In the genomic region with DNA sequence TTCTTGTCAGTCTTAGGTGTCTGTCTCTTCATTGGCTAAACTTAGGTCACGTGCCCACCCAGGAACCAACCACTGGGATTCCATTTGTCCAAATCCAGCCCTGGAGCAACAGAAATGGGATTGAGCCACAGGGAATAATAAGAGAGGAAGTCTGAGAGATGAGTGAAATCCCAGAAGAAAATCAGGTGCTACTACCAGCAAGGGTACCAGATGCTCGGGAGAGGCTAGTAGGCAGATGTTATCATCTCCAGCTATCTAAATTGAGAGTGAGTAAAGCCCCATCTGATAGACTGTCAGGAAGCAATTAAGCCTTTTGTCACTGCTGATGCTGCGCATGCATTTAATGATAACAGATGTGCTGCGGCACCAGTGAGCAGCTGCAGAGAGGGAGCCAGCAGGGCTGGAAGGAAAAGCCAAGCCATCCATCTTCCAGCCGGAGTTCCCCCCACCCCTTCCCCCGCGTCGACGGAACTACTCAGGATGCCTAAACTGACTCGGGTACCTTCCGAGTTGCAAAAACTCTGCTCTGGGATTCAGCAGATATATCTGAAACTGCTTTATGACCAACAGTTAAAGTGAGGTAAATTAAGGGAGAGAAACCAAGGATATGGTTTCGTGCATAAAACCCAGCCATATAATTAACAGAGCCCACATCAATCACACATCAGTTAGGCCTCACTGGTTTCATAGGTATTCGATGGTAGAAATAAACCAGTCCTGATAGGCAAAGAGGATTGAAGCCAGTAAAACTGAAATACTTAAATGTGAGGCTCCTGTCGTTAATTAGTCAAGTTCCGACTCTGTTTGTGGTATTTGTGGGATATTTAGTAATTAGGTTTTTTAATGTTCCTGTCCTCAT, we compare ENCODE assay signal across 9 mouse cellular contexts. TPM values are rescaled to one million over a fixed set of nuclear protein-coding genes. Genes with fewer than 3 reads are reported as not detected.
DNase-seq lines count a peak whose midpoint lies in the region; ATAC-seq lines count a peak whose summit lies in the region.
"Had no signal": no experiment of that assay in that cellular context is flagged by ENCODE, and none has a peak within 500 bp of the region (broad histone marks: within the 10 kb centered on the region; RNA-seq: fewer than 3 reads in every experiment).

No protein-coding gene starts in this region.

- H3K36me3 ChIP-seq in hindbrain, embryonic 12.5 days = no peaks in the 10 kb centered on the region
- no peaks in the 10 kb centered on the region for H3K36me3 ChIP-seq in midbrain, embryonic 13.5 days

- H3K4me3 ChIP-seq in hindbrain, embryonic 12.5 days = no peak overlapping the region
- no peak overlapping the region for H3K4me3 ChIP-seq in midbrain, embryonic 13.5 days (replicated peaks)

- 0 out of 2 replicates have a peak, but pooled peaks cover 4% of the 10 kb centered on the region for H3K4me1 ChIP-seq in hindbrain, embryonic 12.5 days
- no peaks in the 10 kb centered on the region; the same call in none of the 2 replicates for H3K4me1 ChIP-seq in midbrain, embryonic 13.5 days (replicated peaks)

- no peak overlapping the region for H3K9ac ChIP-seq in hindbrain, embryonic 12.5 days
- H3K9ac ChIP-seq in midbrain, embryonic 13.5 days (replicated peaks) = no peak overlapping the region

- no peaks in the 10 kb centered on the region for H3K9me3 ChIP-seq in hindbrain, embryonic 12.5 days (replicated peaks)
- H3K9me3 ChIP-seq in midbrain, embryonic 13.5 days = no peaks in the 10 kb centered on the region

- H3K27me3 ChIP-seq in hindbrain, embryonic 12.5 days = no peaks in the 10 kb centered on the region
- H3K27me3 ChIP-seq in midbrain, embryonic 13.5 days = no peaks in the 10 kb centered on the region

- peak; percentile 94 for ATAC-seq in hindbrain, embryonic 12.5 days (ENCODE audit: low FRiP score)
- peak; percentile 76 for ATAC-seq in midbrain, embryonic 13.5 days
- ATAC-seq in activated CD4-positive, CD25-positive, alpha-beta regulatory T cell, adult 4 months = no peak

- DNase-seq in R1 (ENCODE audit: low read depth, low spot score) = peak; percentile 25
- peak; percentile 20 for DNase-seq in embryo, embryonic 11.5 days (ENCODE audit: low read depth, low spot score)
- DNase-seq in cerebellum, adult 18-20 months = no peak
- no peak for DNase-seq in left cerebral cortex, adult 8-10 months (ENCODE audit: low spot score in 2 of 2)
- no peak for DNase-seq in cerebellum, postnatal 10 days
- DNase-seq: cerebellum, postnatal 14 days had no signal

- WGBS in hindbrain, embryonic 12.5 days = 39% methylated on average over 15 of the region's 15 CpGs
- 65% methylated on average over 15 of the region's 15 CpGs for WGBS in midbrain, embryonic 13.5 days

- peak overlapping the region; percentile 32 for H3K4me2 ChIP-seq in hindbrain, embryonic 12.5 days (replicated peaks)
- H3K4me2 ChIP-seq in midbrain, embryonic 13.5 days (replicated peaks) = peak overlapping the region; percentile 17; the same call in 1 of the 2 replicates

- peak overlapping the region; percentile 68 for H3K27ac ChIP-seq in hindbrain, embryonic 12.5 days
- H3K27ac ChIP-seq in midbrain, embryonic 13.5 days = peak overlapping the region; percentile 62

RNA-seq across cellular contexts. Expression of gene Fam78b, which starts 53.1 kb away (rescaled TPM):
- 11.6 and 13.8 TPM in 2 replicates for polyA plus RNA-seq in hindbrain, embryonic 12.5 days (2016; fragmentation: Nextera tagmentation; extraction: Ambion mirVana)
- polyA plus RNA-seq in midbrain, embryonic 13.5 days (2015; fragmentation: Nextera tagmentation; extraction: Ambion mirVana) = 8.2 and 9.1 TPM in 2 replicates
- total RNA-seq in left cerebral cortex, adult 8-10 months (2022) = 10 to 100 TPM; 23.7 to 31.1 (median 27.9) TPM
- not detected for polyA plus RNA-seq in activated CD4-positive, CD25-positive, alpha-beta regulatory T cell, adult 4 months (2017; shearing (Covaris generic))

Comparison
In these comparisons a context has a peak if more than half of its experiments do, and no peak if none do; other contexts are left out.
1. DNase-seq: peak in R1 (single experiment) and embryo, embryonic 11.5 days (single experiment); none in cerebellum, adult 18-20 months (0 of 2), left cerebral cortex, adult 8-10 months (0 of 2) and cerebellum, postnatal 10 days (0 of 2).